Mouse (Mus musculus) CD4-positive, CD25-positive, alpha-beta regulatory T cell, adult 2 months (primary cell): Measurements from ENCODE around the gene Klf3.
"Not testable (repeated sequence)": the region's sequence is repeated elsewhere in the genome, so short reads cannot be mapped to it uniquely, and the experiment has no call there.

Experiments
- DNase-seq: peaks from one replicate; pipeline ENCODE4 v3.0.0-alpha.2; 2012; ENCODE audit warnings: low read depth, low spot score

Klf3 gene

DNA sequence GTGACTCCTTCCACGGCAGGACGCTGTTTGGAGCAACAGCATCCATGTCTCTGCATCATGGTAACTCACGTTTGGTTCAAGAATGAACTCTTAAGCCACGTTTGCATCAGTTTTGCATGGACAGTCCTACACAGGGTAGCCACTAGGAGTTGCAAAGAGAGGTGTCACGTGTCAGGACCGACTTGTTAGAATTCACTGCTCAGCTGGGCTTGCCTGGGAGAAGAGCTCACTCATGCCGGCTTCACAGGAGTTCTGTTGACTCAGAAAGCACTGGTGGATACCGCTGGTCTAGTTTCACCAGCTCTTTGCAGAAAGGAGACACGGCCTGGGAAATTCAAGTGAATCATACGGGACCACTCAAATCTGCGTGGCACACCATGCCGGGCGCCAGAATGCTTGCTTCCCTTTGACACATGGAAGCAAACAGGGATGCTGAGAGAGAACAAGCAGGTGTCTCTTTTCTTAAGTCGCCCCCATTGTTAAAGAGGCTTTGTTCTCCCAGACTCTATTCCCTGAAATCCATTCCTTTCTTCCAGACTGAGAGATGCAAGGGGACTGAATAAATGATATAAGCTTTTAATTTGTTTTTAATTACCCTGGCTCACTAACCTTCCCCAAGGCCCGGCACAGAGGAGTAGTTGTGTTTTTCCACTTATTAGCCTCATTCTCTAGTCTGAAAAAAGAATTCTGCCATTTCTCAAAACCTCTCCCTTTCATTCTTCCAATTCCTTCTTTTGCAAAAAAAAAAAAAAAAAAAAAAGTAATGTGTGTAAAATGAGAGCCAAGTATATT lies 74.2 kb downstream of the Klf3 start:
- DNase-seq: no peak

DNA sequence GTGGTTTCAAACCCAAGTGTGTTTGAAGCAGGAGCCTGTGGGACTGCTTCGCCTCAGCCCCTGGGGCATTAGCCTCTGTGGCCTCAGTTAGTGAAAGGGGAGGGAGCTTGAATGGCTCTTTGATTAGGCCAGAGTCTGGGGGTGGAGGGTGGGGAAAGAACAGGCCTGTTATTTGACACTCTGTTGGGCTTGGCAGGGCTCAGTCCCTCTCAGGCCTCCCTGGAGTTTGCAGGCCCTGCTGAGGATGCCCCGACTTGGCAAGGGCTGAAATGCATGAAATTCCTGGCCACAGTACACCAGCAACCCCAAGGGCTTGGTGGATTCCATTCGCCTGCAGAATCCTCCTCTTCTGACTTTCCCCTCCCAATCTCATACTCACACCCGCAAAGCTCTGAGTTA lies 74.8 kb downstream of the Klf3 start:
- DNase-seq: no peak

DNA sequence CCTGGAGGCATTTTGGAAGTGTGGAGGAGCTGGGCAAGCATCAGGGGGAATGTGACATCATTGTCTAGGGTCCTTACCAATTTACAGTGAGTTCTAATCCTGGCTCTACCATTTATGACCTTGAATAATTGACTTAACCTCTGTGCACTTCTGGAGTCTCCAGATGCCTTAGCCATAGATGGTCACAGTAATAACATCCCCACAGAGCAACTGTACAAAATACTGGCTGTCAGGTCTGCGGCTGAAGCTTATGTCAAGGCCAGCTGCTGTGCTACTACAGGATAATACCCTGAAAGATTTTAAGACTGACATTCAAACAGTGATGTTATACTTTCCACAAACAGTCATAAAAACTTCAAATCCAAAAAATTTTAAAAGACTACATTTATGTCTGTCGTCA lies 75.3 kb downstream of the Klf3 start:
- DNase-seq: no peak

DNA sequence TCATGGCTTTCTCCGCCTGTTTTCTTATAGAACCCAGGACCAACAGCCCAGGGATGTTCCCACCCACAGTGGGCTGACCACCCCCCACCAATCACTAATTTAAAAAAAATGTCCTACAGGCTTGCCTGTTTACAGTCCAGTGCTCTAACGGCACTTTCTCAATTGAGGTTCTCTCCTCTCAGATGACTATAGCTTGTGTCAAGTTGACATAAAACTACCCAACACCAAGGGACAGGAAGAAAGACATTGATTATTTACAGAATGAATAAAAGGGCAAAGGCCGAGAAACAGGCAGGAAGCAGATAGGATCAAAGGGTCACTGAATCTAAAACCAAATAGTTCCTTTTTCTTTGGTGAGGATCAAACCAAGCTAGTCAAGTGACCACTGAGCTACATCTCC lies 76.1 kb downstream of the Klf3 start:
- no peak for DNase-seq

DNA sequence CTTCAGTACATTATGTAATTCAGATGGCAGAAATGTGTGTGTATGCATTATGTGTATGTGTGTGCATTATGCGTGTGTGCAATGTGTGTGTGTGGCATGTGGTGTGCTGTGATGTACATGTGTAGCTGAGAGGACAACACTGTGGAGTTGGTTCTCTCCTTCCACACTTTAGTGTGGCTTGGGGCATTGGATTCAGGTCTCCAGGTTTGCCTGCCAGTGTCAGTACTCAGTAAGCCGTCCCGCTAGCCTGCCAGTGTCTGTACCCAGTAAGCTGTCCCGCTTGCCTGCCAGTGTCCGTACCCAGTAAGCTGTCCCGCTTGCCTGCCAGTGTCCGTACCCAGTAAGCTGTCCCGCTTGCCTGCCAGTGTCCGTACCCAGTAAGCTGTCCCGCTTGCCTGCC lies 78.4 kb downstream of the Klf3 start:
- DNase-seq: not testable (repeated sequence)

DNA sequence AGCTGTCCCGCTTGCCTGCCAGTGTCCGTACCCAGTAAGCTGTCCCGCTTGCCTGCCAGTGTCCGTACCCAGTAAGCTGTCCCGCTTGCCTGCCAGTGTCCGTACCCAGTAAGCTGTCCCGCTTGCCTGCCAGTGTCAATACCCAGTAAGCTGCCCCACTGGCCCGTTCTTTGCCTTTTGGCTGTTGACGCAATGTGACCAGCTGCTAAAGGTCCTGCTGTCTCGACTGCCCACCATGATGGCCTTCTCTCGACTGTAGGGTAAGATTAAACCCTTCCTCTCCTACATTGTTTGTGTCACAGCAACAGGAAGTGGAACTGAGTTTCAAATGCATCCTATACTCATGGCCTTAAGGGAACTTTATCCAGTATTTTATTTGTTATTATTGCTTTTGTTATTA lies 78.8 kb downstream of the Klf3 start:
- DNase-seq: not testable (repeated sequence)
